Mouse (Mus musculus) liver, embryonic 14.5 days (tissue): Measurements from ENCODE around the gene Parm1. TPM values are rescaled to one million over a fixed set of nuclear protein-coding genes. Genes with fewer than 3 reads are reported as not detected.

ENCODE experiments used
- ATAC-seq: fragments of 200-750 bp; cut with Nextera tagmentation; 2 replicates; pipeline ENCODE4 v1.8.0; 2017; ENCODE audit warnings: moderate number of reproducible peaks, mild to moderate bottlenecking, moderate library complexity; ENCODE audit not compliant: insufficient read depth
- DNase-seq, 3 experiments: peaks; one replicate each; pipeline ENCODE4 v3.0.0-alpha.2; 2012 to 2013; ENCODE audit warnings: low read depth in 3 of 3, low spot score in 3 of 3
- H3K27ac ChIP-seq: fragments of 300-500 bp; sonication (generic); 2 replicates; pipeline ENCODE4 v1.5.1; 2014; ENCODE audit warnings: moderate library complexity, mild to moderate bottlenecking, control low read depth, inconsistent platforms
- H3K27me3 ChIP-seq: fragments of 300-500 bp; sonication (generic); 2 replicates; pipeline ENCODE4 v1.6.1; 2014; ENCODE audit warnings: mild to moderate bottlenecking, low read length, moderate library complexity; ENCODE audit not compliant: control insufficient read depth, insufficient read depth
- H3K36me3 ChIP-seq: fragments of 300-500 bp; sonication (generic); replicated peaks from 2 replicates; pipeline ENCODE4 v1.6.1; 2014; ENCODE audit warnings: low read depth; ENCODE audit not compliant: control insufficient read depth, insufficient read depth
- H3K4me1 ChIP-seq, 2 experiments: fragments of 200-500 bp in 1 of 2; fragments of 300-500 bp in 1 of 2; sonication (generic) in 1 of 2; replicated peaks; 2 replicates each; pipeline ENCODE4 v1.6.1; 2012 to 2014; ENCODE audit warnings: antibody characterized with exemption in 1 of 2, inconsistent platforms in 1 of 2, low read length in 1 of 2; ENCODE audit not compliant: control insufficient read depth in 2 of 2, insufficient read depth in 2 of 2
- H3K4me2 ChIP-seq: fragments of 300-500 bp; sonication (generic); 2 replicates; pipeline ENCODE4 v1.6.1; 2014; ENCODE audit warnings: low read depth, mild to moderate bottlenecking, control low read depth, moderate library complexity
- H3K4me3 ChIP-seq, 2 experiments: fragments of 200-500 bp in 1 of 2; fragments of 300-500 bp in 1 of 2; sonication (generic) in 1 of 2; 2 replicates each; pipeline ENCODE4 v1.5.1; 2012 to 2014; ENCODE audit warnings: low read depth in 2 of 2, low read length in 2 of 2, mild to moderate bottlenecking in 2 of 2, control low read depth in 1 of 2, inconsistent platforms in 1 of 2, moderate library complexity in 1 of 2; ENCODE audit not compliant: insufficient read depth in 1 of 2
- H3K9ac ChIP-seq: fragments of 300-500 bp; sonication (generic); replicated peaks from 2 replicates; pipeline ENCODE4 v1.6.1; 2014; ENCODE audit warnings: mild to moderate bottlenecking, control low read depth, moderate library complexity
- H3K9me3 ChIP-seq: fragments of 300-500 bp; sonication (generic); 2 replicates; pipeline ENCODE4 v1.6.1; 2016; ENCODE audit warnings: low read length, mixed read lengths; ENCODE audit not compliant: control insufficient read depth
- CTCF ChIP-seq: IDR thresholded peaks from 2 replicates; pipeline ENCODE4 v1.5.1; 2016; ENCODE audit warnings: antibody characterized with exemption, low read depth, control low read depth
- EP300 ChIP-seq: IDR thresholded peaks from 2 replicates; pipeline ENCODE4 v1.6.1; 2016; ENCODE audit warnings: antibody characterized with exemption, low read depth
- WGBS: fragments of 180-500 bp; shearing (Covaris S2); extraction: QIAGEN DNeasy Blood & Tissue Kit; methylation state at CpG from one replicate; pipeline ENCODE4 v1.1.7; 2014; ENCODE audit not compliant: insufficient replicate concordance; 5-methylcytosine and 5-hydroxymethylcytosine counted together
- polyA plus RNA-seq, 2 experiments: library from polyadenylated mRNA; depleted of rRNA in 1 of 2; stranded (reverse) in 1 of 2; unstranded in 1 of 2; fragments of >200 nt; fragmentation: Nextera tagmentation in 1 of 2; extraction: Ambion mirVana in 1 of 2; gene quantifications; 2 replicates each; pipeline versions ENCODE4 v1.2.1 to v1.2.3; 2012 to 2014

Gene Parm1
- polyA plus RNA-seq, 2 experiments, result 0.39 to 0.46 TPM

- no peak overlapping the region for H3K4me2 ChIP-seq
- H3K9me3 ChIP-seq, result no peaks in the 10 kb centered on the region
- no peaks in the 10 kb centered on the region for H3K27me3 ChIP-seq
- TF ChIP-seq CTCF (no peak), EP300 (no peak)
- ATAC-seq (no peak), DNase-seq (no peak)
- no peaks in the 10 kb centered on the region for H3K4me1 ChIP-seq
- 59% methylated on average over 2 of the region's 2 CpGs for WGBS
- H3K9ac ChIP-seq, result no peak overlapping the region
- no peak overlapping the region for H3K4me3 ChIP-seq
- H3K27ac ChIP-seq, result no peak overlapping the region
- no peaks in the 10 kb centered on the region for H3K36me3 ChIP-seq
These were observed 89.8 kb downstream of the Parm1 start for GRCm38 (mm10) chr5:91607234-91607633.

GRCm38 (mm10) chr5:91607841-91608240, 90.4 kb downstream of the Parm1 start:
- no peaks in the 10 kb centered on the region for H3K36me3 ChIP-seq
- TF ChIP-seq EP300 (no peak), CTCF (no peak)
- WGBS, result 70% methylated on average over 7 of the region's 7 CpGs
- H3K4me2 ChIP-seq, result no peak overlapping the region
- H3K27me3 ChIP-seq, result no peaks in the 10 kb centered on the region
- DNase-seq, result no peak
- no peak overlapping the region for H3K4me3 ChIP-seq
- H3K9me3 ChIP-seq, result no peaks in the 10 kb centered on the region
- no peak for ATAC-seq
- H3K27ac ChIP-seq, result no peak overlapping the region
- no peak overlapping the region for H3K9ac ChIP-seq
- no peaks in the 10 kb centered on the region for H3K4me1 ChIP-seq

- no peak overlapping the region for H3K9ac ChIP-seq
- no peaks in the 10 kb centered on the region for H3K9me3 ChIP-seq
- no peak overlapping the region for H3K4me2 ChIP-seq
- WGBS, result 49% methylated on average over 4 of the region's 4 CpGs
- TF ChIP-seq CTCF, result no peak
- TF ChIP-seq EP300, result no peak
- H3K27ac ChIP-seq, result no peak overlapping the region
- H3K27me3 ChIP-seq, result no peaks in the 10 kb centered on the region
- H3K4me3 ChIP-seq, result no peak overlapping the region
- no peaks in the 10 kb centered on the region for H3K4me1 ChIP-seq
- DNase-seq (no peak), ATAC-seq (no peak)
- no peaks in the 10 kb centered on the region for H3K36me3 ChIP-seq
These were observed 91.6 kb downstream of the Parm1 start for GRCm38 (mm10) chr5:91609041-91609440.

GRCm38 (mm10) chr5:91609511-91610300, 92.3 kb downstream of the Parm1 start:
- Histone ChIP-seq H3K36me3 (no peaks in the 10 kb centered on the region), H3K27me3 (no peaks in the 10 kb centered on the region), H3K9ac (no peak overlapping the region), H3K4me2 (no peak overlapping the region), H3K27ac (no peak overlapping the region), H3K4me1 (no peaks in the 10 kb centered on the region), H3K4me3 (no peak overlapping the region), H3K9me3 (no peaks in the 10 kb centered on the region)
- 62% methylated on average over 3 of the region's 3 CpGs for WGBS
- no peak for TF ChIP-seq CTCF
- TF ChIP-seq EP300, result no peak
- ATAC-seq, result no peak
- no peak for DNase-seq

- no peak for DNase-seq
- no peak for ATAC-seq
- Histone ChIP-seq H3K9me3 (no peaks in the 10 kb centered on the region), H3K4me3 (no peak overlapping the region), H3K4me2 (no peak overlapping the region), H3K36me3 (no peaks in the 10 kb centered on the region), H3K4me1 (no peaks in the 10 kb centered on the region), H3K27me3 (no peaks in the 10 kb centered on the region), H3K27ac (no peak overlapping the region), H3K9ac (no peak overlapping the region)
- WGBS, result 43% methylated on average over 2 of the region's 2 CpGs
- TF ChIP-seq CTCF, result no peak
- no peak for TF ChIP-seq EP300
These were observed 93.1 kb downstream of the Parm1 start for GRCm38 (mm10) chr5:91610499-91610898.
